Mouse (Mus musculus): ENCODE results near the gene Cbx8. TPM values are rescaled to one million over a fixed set of nuclear protein-coding genes. Genes with fewer than 3 reads are reported as not detected.
A peak's percentile ranks its signal among the peaks of the same experiment; 100 is the strongest.

Gene Cbx8
- polyA plus RNA-seq, 1 experiment from 2014 or later = 8.5 TPM

DNA sequence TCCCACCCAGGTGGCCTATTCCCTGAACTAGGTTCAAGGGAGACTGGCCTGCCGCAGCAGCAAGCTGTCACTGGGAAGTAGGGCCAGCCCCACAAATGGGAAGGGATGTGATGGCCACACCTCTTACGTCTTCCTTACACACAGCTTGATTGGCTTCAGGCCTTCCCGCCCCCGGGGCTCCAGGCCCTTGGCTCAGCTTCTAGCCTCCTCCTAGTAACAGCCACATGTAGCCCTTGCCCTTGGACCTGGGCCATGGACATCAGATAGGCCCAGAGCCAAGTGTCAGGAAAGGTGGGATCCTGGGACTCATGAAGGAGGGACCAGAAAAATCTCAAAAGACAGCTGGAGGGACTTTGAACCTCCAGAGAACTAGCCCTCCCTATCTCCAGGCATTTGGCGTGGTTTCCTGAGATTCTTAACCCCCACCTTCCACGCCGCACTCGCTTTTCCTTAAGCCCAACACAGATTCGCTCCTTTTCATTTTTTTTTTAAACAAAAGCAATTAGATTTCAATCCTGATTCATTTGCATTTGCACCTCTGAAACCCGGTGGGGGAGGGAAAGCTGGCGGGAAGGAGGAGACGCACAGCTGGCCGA is 12.0 kb upstream of the Cbx8 start:
- Histone ChIP-seq H3K36me3 (ENCODE audit: control insufficient read depth, insufficient read depth, low read length) (no peaks in the 10 kb centered on the region), H3K4me3 (ENCODE audit: low read depth, low read length) (peak overlapping the region; percentile 46), H3K27ac (ENCODE audit: low read length) (peak overlapping the region; percentile 94), H3K9ac (ENCODE audit: low read depth, low read length) (peak overlapping the region; percentile 68), H3K27me3 (ENCODE audit: control insufficient read depth, insufficient read depth, low read depth, low read length) (peaks cover 31% of the 10 kb centered on the region), H3K9me3 (replicated peaks; ENCODE audit: control insufficient read depth, low read length, poor library complexity, severe bottlenecking) (no peaks in the 10 kb centered on the region), H3K4me2 (ENCODE audit: low read length) (peak overlapping the region; percentile 97), H3K4me1 (ENCODE audit: control insufficient read depth, insufficient read depth, low read length) (peaks cover 46% of the 10 kb centered on the region)
- 3% methylated on average over 13 of the region's 13 CpGs for WGBS
- ATAC-seq = peak; percentile 16; the same call in 1 of the 2 replicates

- 0 out of 2 replicates have a peak, but pooled peaks have one; percentile 19 for ATAC-seq
Measured at GRCm38 (mm10) chr11:119051927-119052660, 11.3 kb upstream of the Cbx8 start.

GRCm38 (mm10) chr11:119051426-119051825 is 10.7 kb upstream of the Cbx8 start:
- no peak overlapping the region for H3K4me2 ChIP-seq (ENCODE audit: low read length)
- no peaks in the 10 kb centered on the region for H3K36me3 ChIP-seq (ENCODE audit: control insufficient read depth, insufficient read depth, low read length)
- peaks cover 38% of the 10 kb centered on the region for H3K27me3 ChIP-seq (ENCODE audit: control insufficient read depth, insufficient read depth, low read depth, low read length)
- H3K4me1 ChIP-seq (ENCODE audit: control insufficient read depth, insufficient read depth, low read length) = peaks cover 49% of the 10 kb centered on the region
- H3K9me3 ChIP-seq (replicated peaks; ENCODE audit: control insufficient read depth, low read length, poor library complexity, severe bottlenecking) = no peaks in the 10 kb centered on the region
- H3K9ac ChIP-seq (ENCODE audit: low read depth, low read length) = no peak overlapping the region
- H3K27ac ChIP-seq (ENCODE audit: low read length) = no peak overlapping the region
- H3K4me3 ChIP-seq (ENCODE audit: low read depth, low read length) = no peak overlapping the region
- no peak for ATAC-seq

More at GRCm38 (mm10) chr11:119051927-119052660, 11.3 kb upstream of the Cbx8 start:
- Histone ChIP-seq H3K4me2 (ENCODE audit: low read length) (peak overlapping the region; percentile 97), H3K4me1 (ENCODE audit: control insufficient read depth, insufficient read depth, low read length) (peaks cover 45% of the 10 kb centered on the region), H3K4me3 (ENCODE audit: low read depth, low read length) (no peak overlapping the region), H3K36me3 (ENCODE audit: control insufficient read depth, insufficient read depth, low read length) (no peaks in the 10 kb centered on the region), H3K27me3 (ENCODE audit: control insufficient read depth, insufficient read depth, low read depth, low read length) (peaks cover 32% of the 10 kb centered on the region), H3K27ac (ENCODE audit: low read length) (peak overlapping the region; percentile 94), H3K9ac (ENCODE audit: low read depth, low read length) (peak overlapping the region; percentile 68), H3K9me3 (replicated peaks; ENCODE audit: control insufficient read depth, low read length, poor library complexity, severe bottlenecking) (no peaks in the 10 kb centered on the region)
- 4% methylated on average over 15 of the region's 15 CpGs for WGBS

DNA sequence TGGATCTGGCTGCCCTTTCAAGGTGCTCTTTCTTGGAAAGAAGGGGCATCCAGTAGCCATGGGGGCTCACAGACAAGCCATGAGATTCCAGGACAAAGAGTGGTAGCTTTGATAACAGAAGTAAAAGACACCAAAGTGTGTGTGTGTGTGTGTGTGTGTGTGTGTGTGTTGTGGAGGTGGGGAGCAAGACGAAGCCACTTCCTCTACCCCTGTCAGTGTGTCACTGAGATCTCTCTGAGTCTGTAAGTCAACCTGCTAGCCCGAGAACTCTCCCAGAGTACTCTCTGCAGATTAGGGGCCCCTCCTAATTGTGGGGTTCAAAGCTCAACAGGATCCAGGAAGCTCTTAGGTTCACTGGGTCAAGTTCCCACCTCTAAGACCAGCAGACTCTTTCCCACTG is 9.6 kb upstream of the Cbx8 start:
- Histone ChIP-seq H3K36me3 (ENCODE audit: control insufficient read depth, insufficient read depth, low read length) (no peaks in the 10 kb centered on the region), H3K4me2 (ENCODE audit: low read length) (no peak overlapping the region), H3K9me3 (replicated peaks; ENCODE audit: control insufficient read depth, low read length, poor library complexity, severe bottlenecking) (no peaks in the 10 kb centered on the region), H3K4me3 (ENCODE audit: low read depth, low read length) (no peak overlapping the region), H3K4me1 (ENCODE audit: control insufficient read depth, insufficient read depth, low read length) (peaks cover 45% of the 10 kb centered on the region), H3K27ac (ENCODE audit: low read length) (no peak overlapping the region), H3K9ac (ENCODE audit: low read depth, low read length) (no peak overlapping the region), H3K27me3 (ENCODE audit: control insufficient read depth, insufficient read depth, low read depth, low read length) (peaks cover 49% of the 10 kb centered on the region)
- no peak for ATAC-seq
- WGBS = 3% methylated on average over 2 of the region's 2 CpGs

DNA sequence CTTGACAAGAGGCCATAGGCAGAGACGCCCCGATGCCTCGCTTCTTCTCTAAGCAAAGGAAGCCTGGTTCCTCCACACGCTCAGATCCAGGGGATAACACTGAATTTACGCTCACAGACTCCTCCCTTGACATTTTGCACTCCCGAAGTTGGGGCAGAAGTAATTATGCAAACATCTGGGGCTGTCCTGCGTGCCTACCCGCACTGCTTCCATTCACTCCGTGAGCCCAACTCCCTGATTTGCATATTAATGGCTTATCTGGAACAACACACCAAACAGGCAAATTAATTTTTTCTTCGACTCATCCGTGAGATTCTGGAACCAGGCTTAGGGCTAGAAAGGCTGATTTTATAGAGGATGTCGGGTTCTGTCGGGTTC is 7.4 kb upstream of the Cbx8 start:
- peaks cover 37% of the 10 kb centered on the region for H3K4me1 ChIP-seq (ENCODE audit: control insufficient read depth, insufficient read depth, low read length)
- H3K4me3 ChIP-seq (ENCODE audit: low read depth, low read length) = no peak overlapping the region

DNA sequence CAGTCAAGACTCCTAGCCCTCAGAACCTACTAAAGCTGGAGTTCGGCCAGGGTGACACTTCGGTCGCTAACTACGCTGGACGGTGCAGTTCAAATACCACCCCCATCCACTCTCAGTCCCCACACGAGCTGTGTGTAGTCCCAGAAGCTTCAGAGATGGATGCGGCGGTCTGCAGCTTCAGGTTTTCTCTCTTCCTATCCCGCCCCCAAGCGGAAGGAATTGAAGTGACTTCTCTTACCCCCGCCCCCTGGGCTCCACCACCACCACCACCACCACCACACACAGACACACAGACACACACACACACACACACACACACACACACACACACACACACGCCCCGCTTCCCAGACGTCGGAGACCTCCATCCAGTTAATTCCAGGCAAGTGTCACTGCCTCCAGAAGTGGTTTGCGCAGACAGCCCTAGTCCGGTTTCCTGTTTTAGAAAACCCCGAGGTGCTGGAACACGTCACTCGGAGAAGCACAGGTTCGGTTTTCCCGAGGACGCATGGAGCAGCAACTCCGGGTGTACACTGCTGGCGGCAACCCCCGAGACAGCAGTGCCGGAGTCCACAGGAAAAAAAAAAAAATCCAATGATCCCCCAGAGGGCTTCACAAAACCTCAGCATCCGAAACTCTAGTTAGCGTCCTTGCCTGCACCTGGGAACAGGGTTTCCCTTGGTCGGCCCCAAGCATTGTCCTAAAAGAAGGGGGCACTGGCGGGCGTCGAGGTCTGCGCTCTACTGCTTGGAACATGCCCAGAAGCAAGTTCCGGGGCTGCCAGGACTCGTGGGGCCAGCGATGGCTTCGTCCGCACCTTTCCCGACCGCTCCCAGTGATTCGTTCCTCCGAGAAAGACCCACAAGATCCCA is 6.7 kb upstream of the Cbx8 start:
- Histone ChIP-seq H3K9ac (ENCODE audit: low read depth, low read length) (peak overlapping the region; percentile 56; the same call in 1 of the 2 replicates), H3K4me3 (ENCODE audit: low read depth, low read length) (peak overlapping the region; percentile 46), H3K36me3 (ENCODE audit: control insufficient read depth, insufficient read depth, low read length) (no peaks in the 10 kb centered on the region), H3K27me3 (ENCODE audit: control insufficient read depth, insufficient read depth, low read depth, low read length) (peaks cover 69% of the 10 kb centered on the region), H3K4me1 (ENCODE audit: control insufficient read depth, insufficient read depth, low read length) (peaks cover 31% of the 10 kb centered on the region), H3K9me3 (replicated peaks; ENCODE audit: control insufficient read depth, low read length, poor library complexity, severe bottlenecking) (no peaks in the 10 kb centered on the region), H3K4me2 (ENCODE audit: low read length) (peak overlapping the region; percentile 84), H3K27ac (ENCODE audit: low read length) (no peak overlapping the region)
- no peak for ATAC-seq
- WGBS = under 1% methylated on average over 41 of the region's 43 CpGs

More for the DNA sequence above, 7.4 kb upstream of the Cbx8 start:
- H3K9ac ChIP-seq (ENCODE audit: low read depth, low read length) = no peak overlapping the region
- no peak overlapping the region; the same call in 1 of the 2 replicates for H3K4me2 ChIP-seq (ENCODE audit: low read length)
- under 1% methylated on average over 13 of the region's 13 CpGs for WGBS
- peaks cover 69% of the 10 kb centered on the region for H3K27me3 ChIP-seq (ENCODE audit: control insufficient read depth, insufficient read depth, low read depth, low read length)
- H3K36me3 ChIP-seq (ENCODE audit: control insufficient read depth, insufficient read depth, low read length) = no peaks in the 10 kb centered on the region
- no peak overlapping the region for H3K27ac ChIP-seq (ENCODE audit: low read length)
- no peaks in the 10 kb centered on the region for H3K9me3 ChIP-seq (replicated peaks; ENCODE audit: control insufficient read depth, low read length, poor library complexity, severe bottlenecking)
- ATAC-seq = no peak

- peak overlapping the region; percentile 56 for H3K9ac ChIP-seq (ENCODE audit: low read depth, low read length)
- no peak for ATAC-seq
Measured at GRCm38 (mm10) chr11:119046601-119047245, 6.0 kb upstream of the Cbx8 start.

DNA sequence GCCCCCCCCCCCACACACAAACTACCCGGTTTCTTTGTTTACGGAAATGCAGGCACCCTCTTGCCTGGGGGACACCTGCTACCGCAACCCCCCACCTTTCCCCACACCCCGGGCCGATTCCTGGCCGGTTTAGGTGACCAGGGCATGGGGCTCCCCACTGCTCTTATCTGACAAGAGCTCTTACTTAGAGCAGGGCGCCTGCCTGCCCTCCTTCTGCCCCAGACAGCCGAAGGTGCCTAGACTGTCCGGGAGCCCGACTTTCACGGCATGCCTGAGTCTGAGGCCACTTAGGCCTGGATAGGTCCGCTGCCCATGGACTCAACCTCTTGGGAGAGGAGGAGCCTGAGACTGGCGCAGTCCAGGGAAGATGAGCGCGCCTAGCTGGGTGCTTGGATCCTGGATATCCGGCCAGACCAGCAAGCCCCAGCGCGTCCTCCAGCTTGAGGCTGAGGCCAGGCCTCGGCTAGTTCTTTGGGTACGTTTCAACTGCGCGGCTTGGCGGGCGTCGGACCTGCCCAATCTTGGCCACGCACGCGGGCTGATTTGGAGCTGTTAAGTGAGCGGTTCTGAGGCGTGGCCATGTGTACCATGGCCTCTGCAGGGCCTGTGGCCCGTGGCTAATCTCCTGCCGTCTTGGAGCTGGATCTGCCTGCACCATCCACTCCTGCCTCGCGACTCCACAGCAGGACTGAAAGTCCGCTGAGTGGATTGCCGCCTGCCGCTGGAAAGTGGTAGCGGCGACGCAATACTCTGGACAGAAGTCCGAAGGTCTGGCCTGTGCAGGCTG is 4.0 kb upstream of the Cbx8 start:
- Histone ChIP-seq H3K4me1 (ENCODE audit: control insufficient read depth, insufficient read depth, low read length) (peaks cover 35% of the 10 kb centered on the region), H3K9ac (ENCODE audit: low read depth, low read length) (no peak overlapping the region), H3K4me3 (ENCODE audit: low read depth, low read length) (no peak overlapping the region), H3K36me3 (ENCODE audit: control insufficient read depth, insufficient read depth, low read length) (no peaks in the 10 kb centered on the region), H3K27ac (ENCODE audit: low read length) (no peak overlapping the region), H3K4me2 (ENCODE audit: low read length) (0 out of 2 replicates have a peak overlapping the region, but pooled peaks have one; percentile 10), H3K9me3 (replicated peaks; ENCODE audit: control insufficient read depth, low read length, poor library complexity, severe bottlenecking) (no peaks in the 10 kb centered on the region), H3K27me3 (ENCODE audit: control insufficient read depth, insufficient read depth, low read depth, low read length) (peaks cover 49% of the 10 kb centered on the region)
- no peak for ATAC-seq
- 2% methylated on average over 41 of the region's 41 CpGs for WGBS

More at GRCm38 (mm10) chr11:119046601-119047245, 6.0 kb upstream of the Cbx8 start:
- Histone ChIP-seq H3K9me3 (replicated peaks; ENCODE audit: control insufficient read depth, low read length, poor library complexity, severe bottlenecking) (no peaks in the 10 kb centered on the region), H3K27me3 (ENCODE audit: control insufficient read depth, insufficient read depth, low read depth, low read length) (peaks cover 68% of the 10 kb centered on the region), H3K27ac (ENCODE audit: low read length) (no peak overlapping the region), H3K4me1 (ENCODE audit: control insufficient read depth, insufficient read depth, low read length) (peaks cover 29% of the 10 kb centered on the region), H3K36me3 (ENCODE audit: control insufficient read depth, insufficient read depth, low read length) (no peaks in the 10 kb centered on the region), H3K4me2 (ENCODE audit: low read length) (peak overlapping the region; percentile 84), H3K4me3 (ENCODE audit: low read depth, low read length) (peak overlapping the region; percentile 46)
- 2% methylated on average over 39 of the region's 39 CpGs for WGBS
